ENCODE assay signal across 8 mouse cellular contexts in genomic region chr10:4372011-4372410, GRCm38 (mm10). TPM values are rescaled to one million over a fixed set of nuclear protein-coding genes. Genes with fewer than 3 reads are reported as not detected.
DNase-seq lines count a peak whose midpoint lies in the region; ATAC-seq and TF ChIP-seq lines count a peak whose summit lies in the region.

No protein-coding gene starts in this region.

- H3K27ac ChIP-seq in midbrain, embryonic 11.5 days (ENCODE audit: low read depth, low read length) = no peak overlapping the region
- no peak overlapping the region for H3K27ac ChIP-seq in midbrain, embryonic 10.5 days (replicated peaks)
- H3K27ac ChIP-seq in midbrain, postnatal 0 days (ENCODE audit: low read depth, low read length) = no peak overlapping the region

- no peaks in the 10 kb centered on the region for H3K27me3 ChIP-seq in midbrain, embryonic 11.5 days (ENCODE audit: control insufficient read depth, insufficient read depth, low read length)
- no peaks in the 10 kb centered on the region for H3K27me3 ChIP-seq in midbrain, embryonic 10.5 days (ENCODE audit: low read depth, poor library complexity, severe bottlenecking)
- H3K27me3 ChIP-seq in midbrain, postnatal 0 days (ENCODE audit: insufficient read depth, low read length) = no peaks in the 10 kb centered on the region

- H3K4me2 ChIP-seq in midbrain, embryonic 11.5 days = no peak overlapping the region
- no peak overlapping the region for H3K4me2 ChIP-seq in midbrain, postnatal 0 days (ENCODE audit: low read depth, low read length, poor library complexity, severe bottlenecking)

- peak; percentile 91 for ATAC-seq in frontal cortex, adult (ENCODE audit: low TSS enrichment)
- peak; percentile 52; the same call in 1 of the 2 replicates for ATAC-seq in midbrain, embryonic 11.5 days (ENCODE audit: low FRiP score)
- ATAC-seq in cerebellum, adult (ENCODE audit: insufficient number of reproducible peaks, low FRiP score, low TSS enrichment) = peak; percentile 71
- ATAC-seq in hematopoietic stem cell, adult 5-6 weeks (replicated peaks in 1 of 2; ENCODE audit: insufficient read depth in 1 of 2, low FRiP score in 2 of 2, low TSS enrichment in 1 of 2, low read depth in 1 of 2, poor library complexity in 2 of 2, severe bottlenecking in 2 of 2) = peak; percentile 24 to 70; a peak in 2 of 4 replicates
- ATAC-seq in midbrain, postnatal 0 days (ENCODE audit: low FRiP score) = no peak; the same call in 1 of the 2 replicates
- ATAC-seq in monocyte, adult 5-6 weeks (replicated peaks; ENCODE audit: insufficient number of reproducible peaks, low FRiP score, low TSS enrichment, poor library complexity, severe bottlenecking) = no peak

- DNase-seq in frontal cortex, postnatal 25 days (ENCODE audit: low spot score in 2 of 2) = no peak
- no peak for DNase-seq in midbrain, embryonic 11.5 days (ENCODE audit: low spot score, missing footprints)
- DNase-seq in midbrain, embryonic 10.5 days (ENCODE audit: low spot score) = no peak
- DNase-seq in midbrain, postnatal 0 days (ENCODE audit: low spot score) = peak; percentile 79

- H3K9me3 ChIP-seq in midbrain, embryonic 11.5 days (ENCODE audit: control insufficient read depth, low read length) = no peaks in the 10 kb centered on the region
- H3K9me3 ChIP-seq in midbrain, embryonic 10.5 days (replicated peaks) = peaks cover 15% of the 10 kb centered on the region
- H3K9me3 ChIP-seq in midbrain, postnatal 0 days (ENCODE audit: low read length) = no peaks in the 10 kb centered on the region

- H3K4me3 ChIP-seq in midbrain, embryonic 11.5 days (ENCODE audit: low read depth, low read length) = no peak overlapping the region
- H3K4me3 ChIP-seq in midbrain, embryonic 10.5 days = no peak overlapping the region
- H3K4me3 ChIP-seq in midbrain, postnatal 0 days (ENCODE audit: low read depth, low read length) = no peak overlapping the region

- peaks cover 4% of the 10 kb centered on the region; the same call in 1 of the 2 replicates for H3K4me1 ChIP-seq in midbrain, embryonic 11.5 days (ENCODE audit: control insufficient read depth, insufficient read depth, low read length)
- peaks cover 11% of the 10 kb centered on the region for H3K4me1 ChIP-seq in midbrain, embryonic 10.5 days
- H3K4me1 ChIP-seq in midbrain, postnatal 0 days (ENCODE audit: insufficient read depth, low read length) = no peaks in the 10 kb centered on the region

- TF ChIP-seq CTCF in midbrain, postnatal 0 days (IDR thresholded peaks at IDR 0.05) = peak; percentile 84

- no peak overlapping the region for H3K9ac ChIP-seq in midbrain, embryonic 11.5 days (ENCODE audit: low read length)
- no peak overlapping the region for H3K9ac ChIP-seq in midbrain, postnatal 0 days (replicated peaks; ENCODE audit: low read length, poor library complexity, severe bottlenecking)

- H3K36me3 ChIP-seq in midbrain, embryonic 11.5 days (ENCODE audit: control insufficient read depth, insufficient read depth, low read length) = peaks cover 9% of the 10 kb centered on the region; the same call in 1 of the 2 replicates
- H3K36me3 ChIP-seq in midbrain, embryonic 10.5 days = peaks cover 72% of the 10 kb centered on the region
- peaks cover 8% of the 10 kb centered on the region; the same call in 1 of the 2 replicates for H3K36me3 ChIP-seq in midbrain, postnatal 0 days (ENCODE audit: insufficient read depth, low read length)

- WGBS in midbrain, embryonic 11.5 days = 64% methylated on average over 5 of the region's 5 CpGs
- 64% methylated on average over 5 of the region's 5 CpGs for WGBS in midbrain, embryonic 10.5 days
- 43% methylated on average over 5 of the region's 5 CpGs for WGBS in midbrain, postnatal 0 days

RNA-seq across cellular contexts. Expression of gene Zbtb2, which starts 15.9 kb away (rescaled TPM):
- polyA plus RNA-seq in midbrain, embryonic 11.5 days (2014; fragmentation: Nextera tagmentation; extraction: Ambion mirVana) = 24.0 and 25.6 TPM in 2 replicates
- polyA plus RNA-seq in midbrain, embryonic 10.5 days (2016; fragmentation: Nextera tagmentation; extraction: Ambion mirVana) = 21.3 and 21.7 TPM in 2 replicates
- 13.9 and 15.9 TPM in 2 replicates for total RNA-seq in hematopoietic stem cell, adult 5-6 weeks (2017)
- 17.7 and 18.5 TPM in 2 replicates for total RNA-seq in midbrain, postnatal 0 days (2014; rRNA removed)
- polyA plus RNA-seq in midbrain, postnatal 0 days (2015; fragmentation: Nextera tagmentation; extraction: Ambion mirVana) = 12.0 and 14.8 TPM in 2 replicates
- total RNA-seq in monocyte, adult 5-6 weeks (2017) = 25.2 to 30.1 TPM (median 28.5 TPM) in 3 replicates

Comparison
In these comparisons a context has a peak if more than half of its experiments do, and no peak if none do; other contexts are left out.
1. ATAC-seq: peak in frontal cortex, adult (single experiment), midbrain, embryonic 11.5 days (single experiment), cerebellum, adult (single experiment) and hematopoietic stem cell, adult 5-6 weeks (2 of 2); none in midbrain, postnatal 0 days (single experiment) and monocyte, adult 5-6 weeks (single experiment).